Mouse (Mus musculus): Measurements from ENCODE around the gene Tas1r3.

DNA sequence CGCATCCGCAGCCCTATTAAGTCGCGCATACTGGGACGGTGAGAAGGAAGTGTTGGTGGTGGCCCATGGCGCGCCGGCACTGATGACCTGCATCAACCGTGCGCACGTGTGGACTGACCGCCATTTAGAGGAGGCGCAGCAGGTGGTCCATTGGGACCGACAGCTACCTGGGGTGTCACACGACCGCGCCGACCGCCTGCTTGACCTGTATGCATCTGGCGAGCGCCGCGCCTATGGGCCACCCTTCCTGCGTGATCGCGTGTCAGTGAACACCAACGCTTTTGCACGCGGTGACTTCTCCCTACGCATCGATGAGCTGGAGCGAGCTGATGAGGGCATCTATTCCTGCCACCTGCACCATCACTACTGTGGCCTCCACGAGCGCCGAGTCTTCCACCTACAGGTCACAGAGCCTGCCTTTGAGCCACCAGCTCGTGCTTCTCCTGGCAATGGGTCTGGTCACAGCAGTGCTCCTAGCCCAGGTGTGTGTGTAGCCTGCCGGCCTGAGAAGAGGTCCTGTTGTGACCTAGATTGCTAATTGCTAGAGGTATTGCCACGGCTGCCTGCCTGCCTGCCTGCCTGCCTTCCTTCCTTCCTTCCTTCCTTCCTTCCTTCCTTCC, 21.4 kb downstream of the Tas1r3 start:
- no peak for TF ChIP-seq CTCF (IDR thresholded peaks at IDR 0.05; ENCODE audit: low read depth)
- TF ChIP-seq EP300 (IDR thresholded peaks at IDR 0.05; ENCODE audit: low read depth), result no peak
